Mouse (Mus musculus) CH12.LX (cell line): ENCODE measurements at regions not wholly inside any gene's neighbourhood (a gene's known extent, or its start where the extent isn't known, plus 50 kb on each side); places are given as distances from the start of the nearest gene placed in this dataset.

ENCODE experiments used
- CHD2 ChIP-seq: IDR thresholded peaks from 2 replicates; pipeline ENCODE4 v1.6.1; 2011; ENCODE audit warnings: low read length, improper control_type of control experiment
- CTCF ChIP-seq, 2 experiments: IDR thresholded peaks in 1 of 2; conservative IDR thresholded peaks in 1 of 2; 2 replicates each; pipeline ENCODE4 v1.5.1; 2011 to 2012; ENCODE audit warnings: low read depth in 2 of 2, low read length in 2 of 2, improper control_type of control experiment in 1 of 2, inconsistent platforms in 1 of 2, mild to moderate bottlenecking in 1 of 2, moderate library complexity in 1 of 2
- ELF1 ChIP-seq: IDR thresholded peaks from 2 replicates; pipeline ENCODE4 v1.6.1; 2014; ENCODE audit warnings: low read depth, mild to moderate bottlenecking, inconsistent platforms, low read length, improper control_type of control experiment
- EP300 ChIP-seq: IDR thresholded peaks from 2 replicates; pipeline ENCODE4 v1.6.1; 2011; ENCODE audit warnings: low read length, improper control_type of control experiment
- HCFC1 ChIP-seq: IDR thresholded peaks from 2 replicates; pipeline ENCODE4 v1.6.1; 2012; ENCODE audit warnings: low read depth, mild to moderate bottlenecking, inconsistent platforms, low read length, improper control_type of control experiment
- MAX ChIP-seq: IDR thresholded peaks from 2 replicates; pipeline ENCODE4 v1.6.1; 2011; ENCODE audit warnings: low read length, improper control_type of control experiment
- MAZ ChIP-seq: IDR thresholded peaks from 2 replicates; pipeline ENCODE4 v1.6.1; 2012; ENCODE audit warnings: low read depth, mild to moderate bottlenecking, inconsistent platforms, low read length, improper control_type of control experiment, moderate library complexity
- NELFE ChIP-seq: IDR thresholded peaks from 2 replicates; pipeline ENCODE4 v1.6.1; 2011; ENCODE audit warnings: low read depth, low read length, improper control_type of control experiment
- POLR2AphosphoS2 ChIP-seq: IDR thresholded peaks from 2 replicates; pipeline ENCODE4 v1.6.1; 2011; ENCODE audit warnings: low read depth, low read length, improper control_type of control experiment
- RCOR1 ChIP-seq: conservative IDR thresholded peaks from 2 replicates; pipeline ENCODE4 v1.6.1; 2012; ENCODE audit warnings: low read depth, mild to moderate bottlenecking, inconsistent platforms, low read length, improper control_type of control experiment
- ZC3H11A ChIP-seq: IDR thresholded peaks from 2 replicates; pipeline ENCODE4 v1.6.1; 2012; ENCODE audit warnings: low read depth, mild to moderate bottlenecking, inconsistent platforms, low read length, improper control_type of control experiment

- no peak for TF ChIP-seq POLR2AphosphoS2
- no peak for TF ChIP-seq HCFC1
- TF ChIP-seq ZC3H11A, result no peak
- TF ChIP-seq MAX, result no peak
- no peak for TF ChIP-seq CHD2
- TF ChIP-seq CTCF (conservative IDR thresholded peaks at IDR 0.05 in 1 of 2, IDR thresholded peaks at IDR 0.05 in 1 of 2; ENCODE audit: low read depth in 2 of 2, low read length in 2 of 2), result no peak
- TF ChIP-seq RCOR1, result no peak
- no peak for TF ChIP-seq NELFE
- no peak for TF ChIP-seq MAZ
- TF ChIP-seq ELF1, result no peak
- no peak for TF ChIP-seq EP300
Measured at GRCm38 (mm10) chr2:84549626-84550025, 73.1 kb upstream of the Tfpi start.
